Mouse (Mus musculus) heart, embryonic 15.5 days (tissue): ENCODE results near the gene Col5a1. TPM values are rescaled to one million over a fixed set of nuclear protein-coding genes. Genes with fewer than 3 reads are reported as not detected.
A peak's percentile ranks its signal among the peaks of the same experiment; 100 is the strongest.

Experiments used
- ATAC-seq: fragments of 200-750 bp; cut with Nextera tagmentation; replicated peaks from 2 replicates; pipeline ENCODE4 v1.8.0; 2017; ENCODE audit warnings: low read depth, moderate TSS enrichment; ENCODE audit not compliant: insufficient number of reproducible peaks, insufficient read depth, low FRiP score
- H3K27ac ChIP-seq: fragments of 300-500 bp; sonication (generic); 2 replicates; pipeline ENCODE4 v1.5.1; 2015; ENCODE audit warnings: mild to moderate bottlenecking, inconsistent platforms
- H3K27me3 ChIP-seq: fragments of 300-500 bp; sonication (generic); 2 replicates; pipeline ENCODE4 v1.6.1; 2015; ENCODE audit warnings: inconsistent platforms
- H3K36me3 ChIP-seq: fragments of 300-500 bp; sonication (generic); 2 replicates; pipeline ENCODE4 v1.6.1; 2015; ENCODE audit warnings: mild to moderate bottlenecking, inconsistent platforms
- H3K4me1 ChIP-seq: fragments of 300-500 bp; sonication (generic); replicated peaks from 2 replicates; pipeline ENCODE4 v1.6.1; 2015; ENCODE audit warnings: inconsistent platforms
- H3K4me2 ChIP-seq: fragments of 300-500 bp; sonication (generic); 2 replicates; pipeline ENCODE4 v1.6.1; 2015; ENCODE audit warnings: inconsistent platforms, mild to moderate bottlenecking, moderate library complexity
- H3K4me3 ChIP-seq: fragments of 300-500 bp; sonication (generic); 2 replicates; pipeline ENCODE4 v1.5.1; 2015; ENCODE audit warnings: mild to moderate bottlenecking, inconsistent platforms
- H3K9ac ChIP-seq: fragments of 300-500 bp; sonication (generic); 2 replicates; pipeline ENCODE4 v1.6.1; 2015; ENCODE audit warnings: mild to moderate bottlenecking, inconsistent platforms
- H3K9me3 ChIP-seq: fragments of 300-500 bp; sonication (generic); replicated peaks from 2 replicates; pipeline ENCODE4 v1.6.1; 2016; ENCODE audit warnings: inconsistent platforms
- WGBS: fragments of 180-500 bp; shearing (Covaris S2); methylation state at CpG from one replicate; pipeline ENCODE4 v1.1.7; 2015; ENCODE audit warnings: mixed read lengths; 5-methylcytosine and 5-hydroxymethylcytosine counted together
- polyA plus RNA-seq: library from polyadenylated mRNA; unstranded; fragments of >200 nt; fragmentation: Nextera tagmentation; extraction: Ambion mirVana; gene quantifications from 2 replicates; pipeline ENCODE4 v1.2.1, GENCODE M21; 2015

Gene Col5a1
- polyA plus RNA-seq, 1 experiment from 2014 or later, result 71.0 TPM

DNA sequence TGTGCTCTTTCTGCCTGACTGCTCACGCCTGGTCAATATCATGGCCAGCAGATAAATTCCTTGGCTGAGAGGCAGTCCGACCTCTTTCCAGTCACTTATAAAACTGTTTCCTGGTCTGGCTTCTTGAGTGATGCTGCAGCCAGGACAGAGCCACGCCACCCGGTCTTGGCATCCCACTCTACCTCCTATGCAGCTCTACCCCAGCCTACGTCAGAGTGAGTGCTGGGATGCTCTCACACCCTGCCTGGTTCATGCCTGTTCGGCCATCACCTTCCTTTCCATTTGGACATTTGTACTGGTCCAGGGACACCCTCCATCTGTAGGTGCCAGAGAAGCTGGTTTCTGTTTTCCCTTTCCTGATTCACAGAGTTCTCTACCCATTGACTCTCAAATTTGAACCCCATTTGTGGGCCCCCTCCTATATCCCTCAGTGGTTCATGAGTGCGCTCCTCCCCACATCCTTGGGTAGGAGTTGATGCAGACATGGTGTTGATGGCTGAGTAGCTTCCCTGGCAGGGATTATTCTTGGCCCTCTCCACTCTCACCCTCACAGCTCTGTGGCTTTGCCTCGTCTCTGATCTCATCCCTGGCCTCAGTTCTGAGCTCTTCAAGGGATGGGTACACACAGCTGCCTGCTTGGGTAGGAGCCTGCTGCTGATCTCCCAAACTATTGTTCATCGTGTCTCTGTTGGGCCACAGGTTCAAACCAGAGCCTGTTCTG, 15.5 kb downstream of the Col5a1 start:
- no peaks in the 10 kb centered on the region for H3K27me3 ChIP-seq
- 36% methylated on average over 9 of the region's 9 CpGs for WGBS
- ATAC-seq, result 0 out of 2 replicates have a peak, but pooled peaks have one; percentile 11
- H3K36me3 ChIP-seq, result no peaks in the 10 kb centered on the region
- no peak overlapping the region for H3K9ac ChIP-seq
- H3K27ac ChIP-seq, result peak overlapping the region; percentile 20
- no peak overlapping the region for H3K4me2 ChIP-seq
- H3K9me3 ChIP-seq, result no peaks in the 10 kb centered on the region
- no peak overlapping the region for H3K4me3 ChIP-seq
- peaks cover 34% of the 10 kb centered on the region for H3K4me1 ChIP-seq

DNA sequence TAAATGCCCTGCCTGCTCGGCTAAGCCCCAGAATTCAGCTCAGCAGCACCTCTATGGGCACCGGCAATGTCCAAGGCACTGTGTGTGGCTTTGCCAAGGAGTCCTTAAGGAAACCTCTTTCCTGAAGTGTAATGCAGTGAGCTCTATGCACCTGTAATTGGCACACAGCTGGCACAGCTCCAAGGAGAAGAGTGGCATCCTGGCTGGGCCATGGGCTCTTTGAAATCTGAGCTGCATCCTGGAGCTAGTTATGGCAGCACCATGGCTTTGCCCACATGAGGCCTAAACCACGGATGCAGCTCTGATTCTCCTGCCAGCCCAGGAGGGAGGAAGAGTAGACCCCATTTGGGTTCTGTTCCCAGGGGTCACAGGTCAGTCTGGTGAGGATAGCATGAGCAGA, 16.1 kb downstream of the Col5a1 start:
- WGBS, result 88% methylated on average over 3 of the region's 3 CpGs
- H3K27me3 ChIP-seq, result no peaks in the 10 kb centered on the region
- no peak for ATAC-seq
- peaks cover 34% of the 10 kb centered on the region for H3K4me1 ChIP-seq
- H3K4me2 ChIP-seq, result no peak overlapping the region
- H3K27ac ChIP-seq, result no peak overlapping the region
- no peak overlapping the region for H3K4me3 ChIP-seq
- no peaks in the 10 kb centered on the region for H3K36me3 ChIP-seq
- H3K9ac ChIP-seq, result no peak overlapping the region
- H3K9me3 ChIP-seq, result no peaks in the 10 kb centered on the region

DNA sequence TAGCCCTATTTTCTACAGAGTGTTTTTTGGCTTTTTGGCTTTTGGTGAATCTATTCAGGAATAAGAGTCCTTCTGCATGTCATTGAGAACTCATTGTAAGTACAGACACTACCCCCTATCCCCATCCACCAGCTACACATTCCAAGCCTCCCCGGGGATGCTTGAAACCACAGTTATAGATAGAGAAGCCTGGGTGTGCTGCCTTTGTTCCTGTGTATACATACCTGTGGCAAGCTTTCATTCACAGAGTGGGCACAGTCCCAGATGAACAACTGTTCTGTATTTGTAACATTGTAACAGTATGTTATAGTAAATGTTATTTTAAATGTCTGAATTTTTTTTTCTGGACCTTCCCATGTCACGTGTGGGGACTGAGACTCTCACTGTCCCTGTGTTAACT, 19.2 kb downstream of the Col5a1 start:
- WGBS, result 55% methylated on average over 2 of the region's 2 CpGs

DNA sequence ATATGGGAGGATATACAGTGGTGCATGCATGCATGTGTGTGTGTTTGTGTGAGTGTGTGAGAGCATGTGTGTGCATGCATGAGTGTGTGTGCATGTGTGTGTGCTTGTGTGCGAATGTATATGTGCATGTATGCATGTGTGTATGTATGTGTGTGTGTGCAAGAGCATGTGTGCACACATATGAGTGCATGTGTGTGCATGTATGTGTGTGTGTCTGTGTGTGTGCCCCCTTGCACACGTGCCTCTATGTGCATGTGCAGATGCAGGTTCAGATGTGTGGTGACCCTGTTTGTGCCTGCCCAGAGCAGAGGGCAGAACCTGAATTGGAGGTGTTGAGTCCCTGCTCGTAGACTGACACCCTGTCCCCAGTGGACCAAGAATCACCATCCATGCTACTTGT, 24.3 kb downstream of the Col5a1 start:
- no peaks in the 10 kb centered on the region for H3K9me3 ChIP-seq
- no peaks in the 10 kb centered on the region for H3K27me3 ChIP-seq
- ATAC-seq, result no peak
- peaks cover 5% of the 10 kb centered on the region for H3K4me1 ChIP-seq
- 88% methylated on average over 3 of the region's 3 CpGs for WGBS
- H3K27ac ChIP-seq, result no peak overlapping the region
- no peak overlapping the region for H3K4me3 ChIP-seq
- H3K36me3 ChIP-seq, result no peaks in the 10 kb centered on the region
- H3K9ac ChIP-seq, result no peak overlapping the region
- H3K4me2 ChIP-seq, result no peak overlapping the region

More for the DNA sequence above, 19.2 kb downstream of the Col5a1 start:
- no peak overlapping the region for H3K4me2 ChIP-seq
- no peak overlapping the region for H3K27ac ChIP-seq
- H3K4me3 ChIP-seq, result no peak overlapping the region
- no peaks in the 10 kb centered on the region for H3K36me3 ChIP-seq
- H3K27me3 ChIP-seq, result no peaks in the 10 kb centered on the region
- peaks cover 21% of the 10 kb centered on the region for H3K4me1 ChIP-seq
- no peaks in the 10 kb centered on the region for H3K9me3 ChIP-seq
- no peak for ATAC-seq
- H3K9ac ChIP-seq, result no peak overlapping the region

DNA sequence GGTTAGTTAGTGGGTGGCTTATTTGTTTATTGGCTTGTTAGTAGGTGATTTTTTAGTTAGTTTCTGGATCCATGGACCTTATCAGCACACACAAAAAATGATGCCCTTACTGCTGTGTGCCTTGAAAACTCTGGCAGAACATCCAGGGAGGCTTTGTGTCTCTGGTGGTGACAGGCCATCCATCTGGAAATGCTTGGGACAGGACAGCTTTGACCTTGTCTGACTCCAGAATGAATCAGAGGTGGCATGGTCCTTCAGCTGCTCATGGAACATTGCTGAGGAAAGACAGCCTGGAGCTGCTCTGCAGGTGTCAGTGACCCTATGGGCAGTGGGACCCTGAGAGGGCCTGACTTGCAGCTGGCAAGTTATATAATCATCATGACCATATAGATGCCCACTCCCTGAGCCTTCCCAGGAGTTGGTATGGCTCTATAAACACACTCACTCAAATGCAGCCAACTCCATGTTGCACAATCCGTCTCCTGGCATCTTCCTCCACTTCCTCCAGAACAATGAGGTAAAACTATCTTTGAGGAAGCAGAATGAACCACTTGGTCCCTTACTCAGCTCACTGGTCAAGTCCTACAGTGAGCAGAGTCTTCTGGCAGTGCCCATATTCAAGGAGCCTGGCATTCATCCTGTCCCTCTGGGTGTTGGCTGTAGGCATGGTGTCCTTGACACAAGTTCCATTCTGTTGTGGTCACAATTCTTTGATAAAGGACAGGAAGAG, 26.5 kb downstream of the Col5a1 start:
- Histone ChIP-seq H3K27ac (no peak overlapping the region), H3K9ac (no peak overlapping the region), H3K27me3 (no peaks in the 10 kb centered on the region), H3K9me3 (no peaks in the 10 kb centered on the region), H3K36me3 (no peaks in the 10 kb centered on the region), H3K4me3 (no peak overlapping the region), H3K4me1 (peaks cover 15% of the 10 kb centered on the region), H3K4me2 (no peak overlapping the region)
- no peak for ATAC-seq
- WGBS, result 73% methylated on average over 1 of the region's 1 CpGs

DNA sequence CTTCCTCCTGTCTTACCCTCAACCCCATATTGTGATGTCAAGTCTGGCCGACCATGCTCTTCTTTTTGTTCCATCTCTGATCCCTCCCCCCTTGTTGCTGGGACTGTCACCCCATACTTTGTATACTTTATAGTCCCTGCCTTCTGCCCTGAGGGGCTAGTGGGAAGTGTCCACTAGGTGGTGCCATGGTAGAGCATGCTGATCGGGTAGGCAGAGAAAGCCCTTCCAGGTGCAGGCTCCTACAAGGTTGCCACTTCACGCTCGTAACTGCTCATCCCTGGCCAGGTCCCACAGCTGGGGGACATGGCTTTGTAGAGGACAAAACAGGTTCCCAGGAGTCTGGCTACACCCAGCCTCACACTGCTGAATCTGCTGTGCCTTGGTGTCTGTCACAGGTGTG, 29.5 kb downstream of the Col5a1 start:
- Histone ChIP-seq H3K9ac (no peak overlapping the region), H3K4me3 (no peak overlapping the region), H3K9me3 (no peaks in the 10 kb centered on the region), H3K36me3 (no peaks in the 10 kb centered on the region), H3K27ac (no peak overlapping the region), H3K4me2 (no peak overlapping the region), H3K4me1 (peaks cover 22% of the 10 kb centered on the region), H3K27me3 (no peaks in the 10 kb centered on the region)
- WGBS, result 57% methylated on average over 4 of the region's 4 CpGs
- ATAC-seq, result no peak

DNA sequence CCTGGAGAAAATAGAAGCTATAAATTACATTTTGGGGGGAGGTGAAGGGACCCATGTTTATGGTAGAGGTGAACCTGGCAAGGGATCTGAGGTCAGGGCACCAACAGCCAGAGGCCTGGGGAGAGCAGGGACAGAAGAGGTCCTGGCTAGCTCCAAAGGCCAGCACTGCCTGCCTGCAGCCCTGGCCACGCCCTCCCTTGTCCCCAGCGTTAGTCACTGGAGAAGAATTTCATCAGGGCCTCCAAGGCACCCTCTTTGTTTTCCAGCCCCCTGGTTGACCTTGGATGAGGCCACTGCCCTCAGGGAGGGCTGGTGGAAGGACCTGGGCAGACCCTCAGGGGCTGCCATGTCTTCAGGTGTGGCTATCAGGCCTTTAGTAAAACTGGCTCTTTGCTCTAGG, 30.1 kb downstream of the Col5a1 start:
- 0 out of 2 replicates have a peak, but pooled peaks have one; percentile 29 for ATAC-seq
- Histone ChIP-seq H3K4me2 (no peak overlapping the region), H3K27ac (no peak overlapping the region; the same call in 1 of the 2 replicates), H3K9me3 (no peaks in the 10 kb centered on the region), H3K36me3 (no peaks in the 10 kb centered on the region), H3K4me3 (no peak overlapping the region), H3K27me3 (no peaks in the 10 kb centered on the region), H3K9ac (0 out of 2 replicates have a peak overlapping the region, but pooled peaks have one; percentile 18), H3K4me1 (peaks cover 22% of the 10 kb centered on the region)
- 20% methylated on average over 2 of the region's 2 CpGs for WGBS

DNA sequence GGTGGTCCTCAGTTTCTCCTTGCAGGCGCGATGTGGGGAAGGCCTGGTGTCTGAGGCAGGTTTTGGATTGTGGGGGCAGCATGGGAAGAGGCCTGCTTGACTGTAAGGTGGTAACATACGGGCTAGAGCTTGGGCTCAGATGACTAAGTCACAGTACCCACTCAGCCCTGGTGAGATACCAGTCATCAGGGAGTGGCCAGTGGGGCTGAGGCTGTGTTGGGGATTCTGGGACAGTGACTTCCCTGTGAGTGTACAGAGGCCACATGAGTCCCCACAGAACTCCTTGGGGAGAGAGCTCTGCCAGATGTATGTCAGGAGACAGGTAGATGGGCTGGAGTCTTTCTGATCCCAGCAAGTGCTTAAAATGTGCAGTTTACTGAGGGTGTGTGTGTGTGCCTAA, 31.0 kb downstream of the Col5a1 start:
- WGBS, result 88% methylated on average over 3 of the region's 3 CpGs
- H3K27me3 ChIP-seq, result no peaks in the 10 kb centered on the region
- H3K36me3 ChIP-seq, result no peaks in the 10 kb centered on the region
- H3K4me1 ChIP-seq, result peaks cover 22% of the 10 kb centered on the region
- no peaks in the 10 kb centered on the region for H3K9me3 ChIP-seq
- no peak overlapping the region for H3K27ac ChIP-seq
- H3K4me2 ChIP-seq, result no peak overlapping the region
- H3K9ac ChIP-seq, result no peak overlapping the region
- H3K4me3 ChIP-seq, result no peak overlapping the region
- ATAC-seq, result no peak

DNA sequence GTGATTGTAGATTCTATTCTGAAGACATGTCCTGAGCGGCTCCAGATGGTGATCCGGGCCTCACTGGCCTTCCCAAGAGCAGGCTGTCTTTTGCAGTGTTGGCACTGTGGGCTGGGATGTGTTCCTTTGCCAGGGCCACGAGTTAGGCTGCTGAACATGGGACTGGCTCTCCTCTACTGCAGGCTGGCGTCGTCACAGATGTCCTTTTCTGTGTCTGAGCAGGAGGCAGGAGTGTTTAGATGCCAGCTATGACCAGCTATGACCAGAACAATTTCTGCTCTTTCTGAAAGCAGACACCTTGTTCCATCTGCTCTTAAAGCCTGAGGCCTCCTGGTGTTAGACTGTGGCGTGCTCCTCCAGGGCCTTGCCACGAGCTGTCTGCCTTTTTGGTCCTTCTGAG, 31.9 kb downstream of the Col5a1 start:
- H3K4me1 ChIP-seq, result peaks cover 18% of the 10 kb centered on the region
- no peak overlapping the region for H3K9ac ChIP-seq
- H3K4me3 ChIP-seq, result no peak overlapping the region
- 68% methylated on average over 7 of the region's 7 CpGs for WGBS
- no peaks in the 10 kb centered on the region for H3K9me3 ChIP-seq
- H3K27ac ChIP-seq, result no peak overlapping the region
- H3K27me3 ChIP-seq, result no peaks in the 10 kb centered on the region
- H3K4me2 ChIP-seq, result no peak overlapping the region
- no peak for ATAC-seq
- H3K36me3 ChIP-seq, result no peaks in the 10 kb centered on the region

DNA sequence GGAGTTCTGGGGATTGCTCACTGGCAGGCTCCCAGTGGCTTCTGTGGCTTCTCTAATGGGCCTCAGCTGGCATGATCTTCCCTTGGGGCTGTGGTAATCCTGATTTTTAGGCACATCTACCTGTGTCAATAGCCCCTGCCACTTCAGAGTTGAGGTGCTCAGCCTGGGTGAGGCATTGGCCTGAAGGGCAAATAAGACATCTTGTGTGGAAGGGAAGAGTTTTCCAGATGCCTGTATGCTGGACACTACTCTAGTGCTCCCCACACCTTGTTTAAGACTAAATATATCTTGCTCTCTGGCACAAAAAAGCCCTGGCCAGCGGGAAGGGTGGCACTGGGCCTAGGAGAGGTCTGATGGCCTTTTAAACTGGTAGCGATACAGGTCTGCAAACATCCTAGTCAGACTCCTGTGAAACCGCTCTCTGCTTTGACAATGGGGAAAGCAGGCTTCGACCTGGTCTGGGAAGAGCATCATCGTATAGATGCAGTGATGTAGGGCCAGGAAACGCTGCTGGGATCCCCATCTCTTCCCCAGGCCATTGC, 33.2 kb downstream of the Col5a1 start:
- no peak for ATAC-seq

DNA sequence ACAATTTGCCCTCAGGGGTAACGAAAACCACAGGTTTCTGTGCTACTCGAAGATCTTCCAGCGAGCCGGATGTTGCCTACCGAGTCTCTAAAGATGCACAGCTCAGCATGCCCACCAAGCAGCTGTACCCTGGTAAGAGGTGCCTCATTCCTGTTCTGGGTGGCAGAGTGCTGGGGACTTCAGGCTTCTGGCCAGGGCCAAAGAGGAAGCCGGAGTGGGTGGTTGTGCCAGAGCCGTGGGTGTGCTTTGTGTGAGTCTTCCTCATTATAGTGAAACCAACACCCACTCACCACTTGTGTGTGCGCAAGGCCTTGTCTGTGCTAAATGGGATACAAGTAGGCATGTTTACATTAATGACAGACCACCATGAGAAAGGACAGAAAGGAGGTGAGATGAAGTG, 35.8 kb downstream of the Col5a1 start:
- no peak overlapping the region for H3K4me2 ChIP-seq
- no peaks in the 10 kb centered on the region for H3K9me3 ChIP-seq
- H3K4me3 ChIP-seq, result no peak overlapping the region
- H3K36me3 ChIP-seq, result no peaks in the 10 kb centered on the region
- H3K9ac ChIP-seq, result no peak overlapping the region
- no peak for ATAC-seq
- no peaks in the 10 kb centered on the region for H3K27me3 ChIP-seq
- peaks cover 6% of the 10 kb centered on the region for H3K4me1 ChIP-seq
- H3K27ac ChIP-seq, result no peak overlapping the region
- WGBS, result 90% methylated on average over 8 of the region's 8 CpGs

More for the DNA sequence above, 33.2 kb downstream of the Col5a1 start:
- H3K27ac ChIP-seq, result no peak overlapping the region
- no peak overlapping the region for H3K4me3 ChIP-seq
- no peaks in the 10 kb centered on the region for H3K27me3 ChIP-seq
- no peaks in the 10 kb centered on the region for H3K9me3 ChIP-seq
- no peak overlapping the region for H3K9ac ChIP-seq
- no peaks in the 10 kb centered on the region for H3K36me3 ChIP-seq
- WGBS, result 86% methylated on average over 6 of the region's 6 CpGs
- peaks cover 18% of the 10 kb centered on the region for H3K4me1 ChIP-seq
- no peak overlapping the region for H3K4me2 ChIP-seq
